Mouse (Mus musculus) thymus, postnatal 14 days (tissue): ENCODE data around the gene Dpep3.

Experiments used
- DNase-seq: peaks from one replicate; pipeline ENCODE4 v3.0.0; 2021

The Dpep3 gene

DNA sequence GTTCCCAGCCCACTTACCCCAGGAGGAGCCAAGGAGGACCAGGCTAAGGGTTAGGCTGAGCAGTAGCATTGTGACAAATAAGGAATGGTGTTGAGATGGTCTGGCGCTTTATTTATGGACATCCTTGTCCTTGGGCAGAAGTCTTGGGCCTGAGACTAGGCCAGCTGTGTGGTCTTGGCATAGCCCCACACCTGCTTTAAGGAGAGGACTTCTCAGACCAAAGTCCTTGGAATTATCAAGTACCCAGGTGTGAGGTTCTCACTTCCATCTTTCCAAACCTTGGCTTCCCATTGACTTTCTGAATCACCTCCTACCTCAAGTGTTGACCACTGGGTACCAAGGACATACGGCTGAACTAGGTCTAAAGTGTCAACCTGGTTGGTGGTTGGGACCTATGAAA, 45.5 kb downstream of the Dpep3 start, which contains the start of gene Ctrl:
Ctrl (minus strand) TSS at position 101 of the 400 bp plus-strand sequence.
- no peak for DNase-seq

DNA sequence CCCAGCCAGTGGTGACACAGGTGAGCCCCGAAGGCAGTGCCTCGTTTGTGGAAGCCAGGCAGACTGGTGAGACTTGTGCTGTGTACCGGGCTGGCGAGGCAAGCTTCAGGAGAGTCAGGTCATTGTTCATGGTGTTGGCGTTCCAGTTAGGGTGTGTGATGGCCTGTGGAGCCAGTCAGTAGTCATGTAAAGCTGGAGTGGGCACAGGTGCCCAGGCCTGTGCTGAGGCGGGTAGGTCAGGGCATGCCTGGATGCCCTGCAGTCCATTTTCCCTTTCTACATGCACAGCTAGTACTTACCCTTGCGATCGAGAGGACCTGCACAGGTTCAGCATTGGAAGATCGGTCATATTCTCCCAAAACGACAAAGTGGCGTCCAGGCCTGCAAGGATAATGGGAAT, 46.7 kb downstream of the Dpep3 start:
- no peak for DNase-seq

DNA sequence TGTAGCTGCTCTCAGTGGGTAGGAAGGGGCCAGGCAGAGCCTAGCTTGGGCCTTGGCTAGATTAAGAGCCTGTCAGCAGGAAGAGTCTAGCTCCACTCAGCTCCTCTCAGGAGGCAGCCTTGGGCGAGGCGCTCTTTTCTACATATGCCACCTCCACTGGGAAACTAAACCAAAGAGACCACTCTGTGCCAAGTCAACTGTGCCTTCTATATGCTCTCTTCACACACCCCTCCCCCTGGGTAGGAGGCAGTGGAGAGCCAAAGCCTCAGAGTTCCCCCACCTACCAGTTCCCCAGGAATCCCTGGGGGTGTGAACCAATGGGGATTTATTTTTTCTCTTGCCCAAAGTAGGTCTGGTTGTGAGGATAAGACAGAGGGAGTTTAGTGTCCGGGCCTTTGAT, 48.0 kb downstream of the Dpep3 start:
- no peak for DNase-seq

DNA sequence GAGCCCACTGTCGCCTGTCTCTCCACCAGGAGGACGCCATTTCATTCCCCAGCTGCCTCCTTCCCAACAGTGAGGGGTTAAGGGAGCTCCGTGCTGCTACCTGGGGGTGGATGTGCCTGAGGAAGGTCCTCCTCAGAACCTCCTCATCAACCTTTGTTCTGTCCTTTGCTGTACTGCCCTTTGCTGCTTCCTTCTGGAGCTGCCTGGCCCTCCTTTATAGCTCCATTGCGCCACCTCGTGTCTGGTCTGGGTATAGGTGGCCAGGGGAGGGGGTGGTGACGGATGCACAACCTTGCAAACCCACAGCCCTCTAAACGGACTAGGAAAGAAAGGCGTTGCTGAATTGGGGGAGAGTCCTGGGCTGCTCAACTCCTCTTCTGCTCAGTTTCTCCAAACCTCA, 48.6 kb downstream of the Dpep3 start:
- DNase-seq = peak; percentile 92

DNA sequence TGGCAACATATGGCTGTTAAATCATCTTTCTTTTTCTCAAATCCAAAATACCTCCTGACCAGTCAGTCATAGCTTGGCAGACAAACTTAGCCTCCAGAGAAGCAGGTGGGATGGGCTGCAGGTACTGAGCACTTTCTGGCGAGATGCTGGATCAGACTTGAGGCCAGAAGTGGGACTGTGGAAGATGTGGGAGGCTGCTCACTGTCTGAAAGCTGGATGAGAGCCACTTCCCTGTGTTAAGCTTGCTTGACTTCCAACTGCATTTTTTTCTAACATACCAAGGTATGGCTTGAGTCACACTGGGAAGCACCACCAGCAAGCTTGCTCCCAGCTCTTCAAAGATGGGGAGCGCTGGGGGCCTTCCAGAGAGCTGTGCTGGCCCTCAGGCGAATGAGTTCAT, 54.1 kb downstream of the Dpep3 start:
- no peak for DNase-seq
